Mouse (Mus musculus) hematopoietic multipotent progenitor cell, adult 10-12 weeks (in vitro differentiated cells): ENCODE data around the gene Fstl4. TPM values are rescaled to one million over a fixed set of nuclear protein-coding genes. Genes with fewer than 3 reads are reported as not detected.

Experiments used
- polyA plus RNA-seq: library from polyadenylated mRNA; stranded (reverse); fragments of >175 nt; gene quantifications from 2 replicates; pipeline ENCODE4 v1.2.3, GENCODE M21; 2012; ENCODE audit warnings: low replicate concordance

The Fstl4 gene
- polyA plus RNA-seq, result 0.41 and 0.47 TPM in 2 replicates

GRCm38 (mm10) chr11:52764461-52764893 lies at the start of gene Fstl4:
Fstl4 (plus strand) TSS chr11:52764634.

